Mouse (Mus musculus) embryonic fibroblast, embryonic 13.5 days (primary cell): ENCODE data around the gene Orai3.

ENCODE experiments used
- CTCF ChIP-seq: IDR thresholded peaks from 2 replicates; pipeline ENCODE4 v1.5.1; 2011; ENCODE audit warnings: mild to moderate bottlenecking, control low read depth, low read length, moderate library complexity, borderline replicate concordance; ENCODE audit not compliant: insufficient read depth
- POLR2A ChIP-seq: IDR thresholded peaks from 2 replicates; pipeline ENCODE4 v1.6.1; 2011; ENCODE audit warnings: low read depth, mild to moderate bottlenecking, control low read depth, low read length, moderate library complexity

DNA sequence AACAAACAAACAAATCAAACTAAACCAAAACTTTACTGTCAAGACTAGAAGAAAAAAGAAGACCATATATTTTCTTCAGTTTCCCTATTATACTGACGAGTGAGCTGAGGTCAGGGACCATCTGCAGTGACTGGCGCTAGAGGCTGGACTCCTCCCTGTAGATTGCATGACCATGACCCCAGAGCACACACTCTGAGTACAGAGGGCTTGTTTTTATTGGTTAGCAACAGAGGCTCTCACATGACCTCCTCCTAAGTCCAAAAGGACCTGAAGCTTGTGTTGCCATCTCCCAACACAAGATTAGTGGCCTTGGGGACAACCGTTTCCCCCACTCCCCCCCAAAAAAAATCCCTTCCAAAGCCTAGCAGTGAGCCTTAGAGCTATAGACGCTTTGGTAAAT is 44.2 kb downstream of the Orai3 start:
- TF ChIP-seq CTCF (no peak), POLR2A (no peak)
